ENCODE assay signal across 26 mouse cellular contexts in the genomic region with DNA sequence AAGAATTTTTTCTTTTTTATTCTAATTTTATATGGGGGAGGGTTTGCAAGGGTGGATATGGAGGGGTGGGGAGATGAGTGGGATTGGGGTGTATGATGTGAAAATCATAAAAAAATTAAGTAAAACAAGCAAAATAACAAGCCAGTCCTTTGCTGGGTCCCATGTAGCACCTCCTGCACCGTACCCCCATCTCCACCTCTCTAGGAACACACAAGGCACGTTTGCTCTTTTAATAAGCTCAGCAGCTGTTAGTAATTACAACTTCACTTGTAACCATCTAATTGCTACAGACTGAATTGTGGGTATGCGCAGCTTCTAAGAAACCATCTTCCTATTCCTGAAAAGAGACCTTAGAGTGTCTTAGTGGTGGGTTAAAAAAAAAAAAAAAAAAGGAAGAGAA. TPM values are rescaled to one million over a fixed set of nuclear protein-coding genes. Genes with fewer than 3 reads are reported as not detected.
A peak's percentile ranks its signal among the peaks of the same experiment; 100 is the strongest.
DNase-seq lines count a peak whose midpoint lies in the region; ATAC-seq and TF ChIP-seq lines count a peak whose summit lies in the region.
"Had no signal": no experiment of that assay in that cellular context is flagged by ENCODE, and none has a peak within 500 bp of the region (broad histone marks: within the 10 kb centered on the region; RNA-seq: fewer than 3 reads in every experiment).

No protein-coding gene starts in this region.

- TF ChIP-seq CTCF in lung, adult 2 months (IDR thresholded peaks at IDR 0.05; ENCODE audit: insufficient read depth, low read length) = no peak

- H3K27me3 ChIP-seq in forebrain, embryonic 14.5 days (replicated peaks; ENCODE audit: control insufficient read depth, insufficient read depth, low read length) = no peaks in the 10 kb centered on the region
- H3K27me3 ChIP-seq in forebrain, embryonic 10.5 days (ENCODE audit: poor library complexity, severe bottlenecking) = no peaks in the 10 kb centered on the region
- no peaks in the 10 kb centered on the region for H3K27me3 ChIP-seq in forebrain, embryonic 16.5 days (replicated peaks; ENCODE audit: control insufficient read depth, insufficient read depth, low read length)
- H3K27me3 ChIP-seq: heart, embryonic 13.5 days had no signal

- no peaks in the 10 kb centered on the region for H3K4me1 ChIP-seq in forebrain, embryonic 14.5 days (ENCODE audit: control insufficient read depth, insufficient read depth, low read length)
- no peaks in the 10 kb centered on the region for H3K4me1 ChIP-seq in forebrain, embryonic 10.5 days
- no peaks in the 10 kb centered on the region for H3K4me1 ChIP-seq in forebrain, embryonic 16.5 days (replicated peaks; ENCODE audit: control insufficient read depth, insufficient read depth, low read length)
- no peaks in the 10 kb centered on the region for H3K4me1 ChIP-seq in lung, adult 2 months (ENCODE audit: control insufficient read depth, insufficient read depth, low read length)
- H3K4me1 ChIP-seq: heart, embryonic 10.5 days; heart, embryonic 13.5 days had no signal

- peaks cover 39% of the 10 kb centered on the region for H3K36me3 ChIP-seq in forebrain, embryonic 14.5 days (ENCODE audit: control insufficient read depth, insufficient read depth, low read length)
- peaks cover 49% of the 10 kb centered on the region for H3K36me3 ChIP-seq in forebrain, embryonic 10.5 days (replicated peaks)
- peaks cover 20% of the 10 kb centered on the region for H3K36me3 ChIP-seq in forebrain, embryonic 16.5 days (ENCODE audit: control insufficient read depth, insufficient read depth)

- H3K4me3 ChIP-seq in forebrain, embryonic 14.5 days (ENCODE audit: low read depth, low read length) = no peak overlapping the region
- no peak overlapping the region for H3K4me3 ChIP-seq in forebrain, embryonic 10.5 days
- no peak overlapping the region for H3K4me3 ChIP-seq in forebrain, embryonic 16.5 days (replicated peaks; ENCODE audit: low read length)
- no peak overlapping the region for H3K4me3 ChIP-seq in lung, adult 2 months (replicated peaks; ENCODE audit: extremely low read depth, low read depth, low read length)
- H3K4me3 ChIP-seq: heart, adult 2 months; heart, embryonic 10.5 days; heart, embryonic 13.5 days had no signal

- H3K4me2 ChIP-seq in forebrain, embryonic 14.5 days (ENCODE audit: low read length) = no peak overlapping the region
- H3K4me2 ChIP-seq in forebrain, embryonic 16.5 days (ENCODE audit: low read length) = no peak overlapping the region
- H3K4me2 ChIP-seq: heart, embryonic 13.5 days; hindbrain, embryonic 14.5 days had no signal

- H3K9ac ChIP-seq in forebrain, embryonic 14.5 days (ENCODE audit: low read length) = no peak overlapping the region
- no peak overlapping the region for H3K9ac ChIP-seq in forebrain, embryonic 16.5 days (replicated peaks; ENCODE audit: low read depth, low read length)
- H3K9ac ChIP-seq: heart, embryonic 13.5 days; hindbrain, embryonic 14.5 days had no signal

- WGBS in forebrain, embryonic 14.5 days = 69% methylated on average over 3 of the region's 3 CpGs
- WGBS in forebrain, embryonic 10.5 days = 85% methylated on average over 3 of the region's 3 CpGs
- WGBS in forebrain, embryonic 16.5 days = 53% methylated on average over 3 of the region's 3 CpGs
- 83% methylated on average over 3 of the region's 3 CpGs for WGBS in lung, adult 2 months

- peak; percentile 34 for DNase-seq in forebrain, embryonic 14.5 days (ENCODE audit: low spot score)
- no peak for DNase-seq in forebrain, embryonic 10.5 days (ENCODE audit: extremely low spot score, low spot score)
- DNase-seq in brain, adult 2 months (ENCODE audit: low read depth, low spot score) = peak; percentile 50
- DNase-seq in kidney, postnatal 10 days = no peak
- no peak for DNase-seq in lung, adult 2 months
- DNase-seq: adrenal gland, adult 8-10 months; adrenal gland, postnatal 25 days; cerebellum, adult 11 months; cerebellum, adult 2 months; cerebellum, adult 9-11 months; cerebellum, postnatal 25 days; gastrocnemius, postnatal 10 days; gastrocnemius, postnatal 36 days; heart, adult 2 months; heart, postnatal 14 days; heart, postnatal 4 days; kidney, adult 18-20 months had no signal

- no peak overlapping the region for H3K27ac ChIP-seq in forebrain, embryonic 14.5 days (ENCODE audit: low read depth, low read length)
- no peak overlapping the region for H3K27ac ChIP-seq in forebrain, embryonic 10.5 days
- no peak overlapping the region for H3K27ac ChIP-seq in forebrain, embryonic 16.5 days (ENCODE audit: low read length)
- H3K27ac ChIP-seq: heart, adult 2 months; heart, embryonic 10.5 days; heart, embryonic 13.5 days; hindbrain, embryonic 14.5 days; hindbrain, postnatal 0 days had no signal

- no peak for TF ChIP-seq POLR2A in lung, adult 2 months (IDR thresholded peaks at IDR 0.05; ENCODE audit: borderline replicate concordance, extremely low read depth, low read depth, low read length)

- ATAC-seq in forebrain, embryonic 14.5 days = no peak
- peak; percentile 53 for ATAC-seq in forebrain, embryonic 16.5 days
- ATAC-seq: activated CD4-positive, CD25-positive, alpha-beta regulatory T cell, adult 4 months; CD4-positive, CD25-positive, alpha-beta regulatory T cell, adult 4 months; inflammation-experienced regulatory T-cells, adult 6 months; intestine, embryonic 16.5 days had no signal

- no peaks in the 10 kb centered on the region for H3K9me3 ChIP-seq in forebrain, embryonic 14.5 days (replicated peaks; ENCODE audit: control insufficient read depth, low read length)
- no peaks in the 10 kb centered on the region for H3K9me3 ChIP-seq in forebrain, embryonic 10.5 days
- no peaks in the 10 kb centered on the region for H3K9me3 ChIP-seq in forebrain, embryonic 16.5 days (ENCODE audit: control insufficient read depth, low read length)
- H3K9me3 ChIP-seq: heart, embryonic 10.5 days; heart, embryonic 13.5 days had no signal

RNA-seq across cellular contexts. Expression of gene Elavl1, which starts 15.0 kb away (rescaled TPM):
- polyA plus RNA-seq in forebrain, embryonic 14.5 days (2014; fragmentation: Nextera tagmentation; extraction: Ambion mirVana) = 134 and 153 TPM in 2 replicates
- 354 and 371 TPM in 2 replicates for polyA plus RNA-seq in forebrain, embryonic 10.5 days (2016; fragmentation: Nextera tagmentation; extraction: Ambion mirVana)
- polyA plus RNA-seq in forebrain, embryonic 16.5 days (2015; fragmentation: Nextera tagmentation; extraction: Ambion mirVana) = 127 and 150 TPM in 2 replicates
- 21.1 and 23.9 TPM in 2 replicates for polyA plus RNA-seq in lung, adult 2 months (2012; rRNA removed)

RNA-seq across cellular contexts. Expression of gene Ccl25, which starts 15.2 kb away (rescaled TPM):
- 12.2 and 16.3 TPM in 2 replicates for polyA plus RNA-seq in forebrain, embryonic 14.5 days (2014; fragmentation: Nextera tagmentation; extraction: Ambion mirVana)
- polyA plus RNA-seq in forebrain, embryonic 10.5 days (2016; fragmentation: Nextera tagmentation; extraction: Ambion mirVana) = 23.6 and 26.4 TPM in 2 replicates
- 17.1 and 21.6 TPM in 2 replicates for polyA plus RNA-seq in forebrain, embryonic 16.5 days (2015; fragmentation: Nextera tagmentation; extraction: Ambion mirVana)
- polyA plus RNA-seq in lung, adult 2 months (2012; rRNA removed) = 1.6 and 3.6 TPM in 2 replicates

Comparison
In these comparisons a context has a peak if more than half of its experiments do, and no peak if none do; other contexts are left out.
1. DNase-seq: peak in forebrain, embryonic 14.5 days (single experiment) and brain, adult 2 months (single experiment); none in forebrain, embryonic 10.5 days (single experiment), kidney, postnatal 10 days (single experiment) and lung, adult 2 months (single experiment).